Mouse (Mus musculus): Measurements from ENCODE around the gene Nfkbib.

Nfkbib gene

DNA sequence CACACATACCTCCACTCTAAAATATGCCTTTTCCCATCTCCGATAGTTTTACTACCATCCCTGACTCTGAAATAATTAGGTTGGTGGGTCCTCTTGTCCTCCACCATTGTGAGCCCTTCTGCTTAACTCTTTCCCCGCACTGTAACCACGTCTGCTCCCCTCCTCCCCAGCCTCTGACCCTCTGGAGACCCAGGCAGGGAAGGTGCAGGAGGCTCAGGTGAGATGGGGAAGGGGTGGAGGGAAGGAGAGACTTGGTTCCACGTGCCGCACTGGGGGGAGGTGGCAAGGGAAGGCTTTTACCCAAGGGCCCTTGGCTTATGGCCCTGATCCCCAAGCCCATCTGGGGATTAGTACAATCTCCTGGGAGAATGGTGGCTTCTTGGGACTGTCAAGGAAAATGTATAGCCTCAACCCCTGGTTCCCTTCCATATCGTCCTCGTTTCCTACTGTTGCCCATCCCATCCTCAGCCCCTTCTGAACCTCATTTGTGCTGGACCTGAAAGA lies at the start of gene Nfkbib:
Gene Nfkbib, minus strand, starts transcription at position 51 of the 504 bp plus-strand sequence.
- DNase-seq (ENCODE audit: low spot score): no peak

- no peak for DNase-seq (ENCODE audit: low spot score)
These were observed 49.6 kb upstream of the Nfkbib start for GRCm38 (mm10) chr7:28816920-28817319.

DNA sequence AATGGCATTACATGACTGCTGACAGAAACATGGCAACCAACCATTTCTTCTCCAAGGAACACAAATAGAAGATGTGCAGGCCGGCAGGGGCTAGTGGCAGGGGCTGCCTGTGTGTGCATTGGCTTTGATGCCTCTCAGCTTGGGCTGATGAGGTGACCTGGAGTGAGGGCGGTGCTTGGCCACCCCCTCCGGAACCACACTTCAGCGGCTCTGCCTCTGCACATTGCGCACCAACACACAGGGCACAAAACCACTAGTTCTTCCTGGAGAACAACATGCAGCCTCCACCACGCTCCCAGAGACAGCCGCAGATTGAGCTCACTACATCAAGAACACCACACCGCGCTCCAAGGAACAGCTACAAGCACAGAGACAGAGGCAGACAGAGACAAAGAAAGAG lies 48.9 kb upstream of the Nfkbib start:
- no peak for DNase-seq (ENCODE audit: low spot score)

- no peak for DNase-seq (ENCODE audit: low spot score)
These were observed 47.9 kb upstream of the Nfkbib start for GRCm38 (mm10) chr7:28815230-28815629.

DNA sequence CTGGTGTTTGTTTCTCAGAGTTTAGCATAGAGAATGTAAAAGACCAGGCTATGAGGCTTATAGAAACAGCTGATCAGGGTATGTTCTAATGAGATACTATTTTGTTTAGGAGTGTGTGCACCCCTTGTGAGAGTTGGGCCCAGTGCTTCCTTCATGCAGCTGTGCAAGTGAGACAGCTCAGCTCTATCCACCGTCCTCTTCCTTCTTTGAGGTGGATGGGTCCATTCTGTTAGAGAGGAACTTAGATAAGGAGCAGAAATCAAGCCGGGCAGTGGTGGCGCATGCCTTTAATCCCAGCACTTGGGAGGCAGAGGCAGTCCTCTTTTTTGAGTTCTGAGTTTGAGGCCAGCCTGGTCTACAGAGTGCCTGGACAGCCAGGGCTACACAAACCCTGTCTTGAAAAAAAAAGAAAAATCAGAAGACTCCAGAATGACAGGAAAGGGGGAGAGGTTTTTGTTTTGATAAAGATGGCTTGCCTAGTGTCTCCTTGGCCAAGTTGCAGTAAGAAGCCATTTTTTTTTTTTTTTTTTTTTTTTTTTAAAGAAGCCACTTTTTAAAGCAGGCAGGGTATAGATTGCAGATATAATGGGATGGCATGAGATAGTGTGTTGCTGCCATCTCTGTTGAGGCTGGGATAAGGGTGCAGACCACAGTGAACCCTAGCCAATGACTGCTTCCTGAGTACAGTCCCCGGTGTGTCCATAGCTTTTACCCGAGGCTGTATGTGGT lies 47.2 kb upstream of the Nfkbib start:
- DNase-seq (ENCODE audit: low spot score): no peak

DNA sequence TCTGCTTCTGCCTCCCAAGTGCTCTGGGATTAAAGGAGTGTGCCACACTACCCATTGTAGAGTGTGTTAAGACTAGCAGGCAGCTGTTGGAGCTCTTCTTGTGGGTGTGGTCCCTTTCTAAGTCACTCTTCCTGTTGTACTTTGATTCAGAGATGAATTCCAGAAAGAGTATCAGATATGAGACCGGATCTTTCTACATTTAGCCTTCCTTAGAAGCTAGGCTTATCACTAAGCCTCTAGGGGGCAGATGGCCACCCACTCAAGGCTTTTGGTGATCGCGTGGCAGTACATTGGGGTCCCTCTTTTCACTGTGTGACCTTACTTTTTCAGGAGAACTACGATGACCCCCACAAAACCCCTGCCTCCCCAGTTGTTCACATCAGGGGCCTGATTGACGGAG lies 45.6 kb upstream of the Nfkbib start:
- no peak for DNase-seq (ENCODE audit: low spot score)

GRCm38 (mm10) chr7:28812436-28812835 lies 45.1 kb upstream of the Nfkbib start:
- no peak for DNase-seq (ENCODE audit: low spot score)

- DNase-seq (ENCODE audit: low spot score): no peak
These were observed 44.4 kb upstream of the Nfkbib start for GRCm38 (mm10) chr7:28811640-28812275.

GRCm38 (mm10) chr7:28811228-28811627 lies 43.9 kb upstream of the Nfkbib start:
- DNase-seq (ENCODE audit: low spot score): peak; percentile 95

DNA sequence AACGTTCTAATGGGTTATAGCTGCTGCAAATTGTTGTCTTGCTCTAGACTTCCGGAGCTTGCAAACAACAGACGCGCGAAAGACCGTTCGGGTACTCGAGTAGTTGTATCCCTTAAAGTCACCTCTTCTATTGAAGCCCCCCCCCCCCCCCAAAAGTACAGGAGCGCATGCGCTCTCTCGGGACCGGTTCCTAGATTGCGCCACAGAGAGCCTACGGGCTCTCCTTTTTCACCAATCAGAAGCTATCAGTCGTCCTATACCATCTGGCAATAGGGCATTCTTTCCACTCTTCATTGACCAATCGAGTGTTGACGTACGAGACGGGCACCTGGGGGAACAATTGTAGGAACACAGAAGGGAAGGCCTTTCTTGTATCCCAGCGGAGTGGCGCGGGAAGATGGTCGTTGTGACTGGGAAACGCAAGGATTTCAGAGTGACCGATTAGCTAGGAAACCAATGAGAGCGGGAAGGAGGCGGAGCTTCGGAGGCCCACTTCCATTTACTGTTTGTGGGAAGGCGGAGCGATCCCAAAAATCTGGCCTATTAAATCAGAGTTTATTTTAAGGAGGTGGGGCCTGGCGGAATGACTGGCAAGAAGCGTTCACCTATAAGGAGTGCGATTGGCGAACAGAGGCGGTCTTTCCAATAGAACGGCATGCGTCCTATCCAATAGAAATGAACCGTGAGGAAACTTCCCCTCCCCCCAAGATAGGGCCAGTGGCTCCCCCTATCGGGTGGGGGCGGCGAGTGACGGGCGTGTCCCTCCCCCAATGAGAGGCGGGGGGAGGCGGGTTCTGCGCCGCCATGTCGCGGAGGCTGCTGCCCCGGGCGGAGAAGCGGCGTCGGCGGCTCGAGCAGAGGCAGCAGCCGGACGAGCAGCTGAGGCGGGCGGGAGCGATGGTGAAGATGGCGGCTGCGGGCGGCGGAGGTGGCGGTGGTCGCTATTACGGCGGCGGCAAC lies 43.1 kb upstream of the Nfkbib start:
- peak; percentile 100 for DNase-seq (ENCODE audit: low spot score)

DNA sequence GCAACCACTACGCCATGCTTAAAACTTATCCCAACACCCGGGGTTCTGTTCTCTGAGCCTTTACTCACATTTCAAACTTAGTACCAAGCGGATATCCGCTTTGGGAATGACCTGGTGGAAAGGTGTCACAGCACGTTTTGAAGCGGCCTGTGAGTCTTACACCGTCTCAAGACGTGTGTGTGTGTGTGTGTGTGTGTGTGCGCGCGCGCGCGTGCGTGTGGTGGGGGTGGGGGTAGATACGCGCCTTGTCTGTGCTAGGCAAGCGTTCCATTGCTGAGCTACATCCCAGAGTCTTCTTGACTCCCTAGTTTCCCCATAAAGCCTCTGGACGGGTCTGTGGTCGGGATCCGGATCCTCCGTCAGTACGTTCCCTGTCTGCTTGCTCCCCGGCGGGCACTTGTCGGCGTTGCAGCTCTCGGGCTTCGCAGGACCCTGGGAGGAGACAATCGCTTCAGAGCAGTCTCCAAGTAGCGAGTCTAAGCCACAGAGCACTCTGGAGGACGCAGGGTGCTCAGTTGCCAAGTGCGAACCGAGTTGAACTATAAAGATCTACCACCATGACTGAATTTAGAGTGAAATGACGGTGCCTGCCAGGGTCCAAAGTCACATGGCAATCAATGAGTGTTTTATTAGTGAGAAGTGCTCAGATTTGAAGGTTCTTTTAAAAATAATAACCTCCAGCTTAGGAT lies 42.2 kb upstream of the Nfkbib start:
- DNase-seq (ENCODE audit: low spot score): peak; percentile 63

DNA sequence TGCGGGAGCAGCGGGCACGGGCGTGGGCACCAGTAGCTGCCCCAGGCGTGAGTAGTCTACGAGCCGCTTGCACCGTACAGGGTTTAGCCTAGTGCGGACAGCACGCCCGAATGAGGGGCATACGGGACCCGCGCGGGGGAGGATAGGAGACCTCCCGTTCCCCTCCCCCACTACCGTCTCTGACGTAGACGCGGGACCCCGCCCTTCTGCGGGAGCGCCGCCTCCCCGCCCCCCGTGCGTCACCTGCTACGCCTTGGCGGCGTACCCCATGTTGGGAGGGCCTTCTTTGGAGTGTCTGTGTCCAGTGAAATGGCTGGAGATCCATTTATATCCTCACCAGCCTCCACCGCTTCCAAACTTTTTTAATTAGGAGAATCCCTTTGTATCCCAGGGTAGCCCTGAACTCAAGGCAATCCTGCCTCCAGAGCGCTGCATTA lies 41.7 kb upstream of the Nfkbib start:
- DNase-seq (ENCODE audit: low spot score): peak; percentile 93

- peak; percentile 70 for DNase-seq (ENCODE audit: low spot score)
These were observed 41.1 kb upstream of the Nfkbib start, which contains the start of gene Hnrnpl for GRCm38 (mm10) chr7:28808221-28808941. Gene Hnrnpl, plus strand, starts transcription at chr7:28808541.

- DNase-seq (ENCODE audit: low spot score): peak; percentile 44
These were observed 40.4 kb upstream of the Nfkbib start for GRCm38 (mm10) chr7:28807641-28808220.

- DNase-seq (ENCODE audit: low spot score): peak; percentile 43
These were observed 39.6 kb upstream of the Nfkbib start for GRCm38 (mm10) chr7:28806869-28807268.

DNA sequence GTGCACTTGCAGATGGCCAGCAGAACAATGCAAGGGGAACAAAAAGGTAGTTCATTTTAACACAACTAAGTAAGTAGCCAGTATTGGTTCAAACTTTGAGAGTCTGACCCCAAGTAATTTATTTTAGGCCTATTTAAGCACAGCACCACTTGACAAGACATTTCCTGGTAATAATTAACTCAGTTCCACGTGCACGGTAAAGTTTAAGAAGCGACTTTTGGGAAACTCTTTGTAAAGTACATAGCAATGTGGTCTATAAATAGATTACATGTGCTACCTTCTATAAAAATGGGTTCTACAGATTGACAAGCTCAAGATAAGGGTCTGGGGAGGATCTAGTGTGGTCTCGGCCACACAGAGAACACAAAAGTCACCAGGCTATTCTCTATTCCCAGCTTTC lies 36.4 kb upstream of the Nfkbib start:
- DNase-seq (ENCODE audit: low spot score): no peak

GRCm38 (mm10) chr7:28802846-28803588 lies 35.7 kb upstream of the Nfkbib start:
- peak; percentile 79 for DNase-seq (ENCODE audit: low spot score)

- peak; percentile 47 for DNase-seq (ENCODE audit: low spot score)
These were observed 34.8 kb upstream of the Nfkbib start for GRCm38 (mm10) chr7:28801901-28802670.

GRCm38 (mm10) chr7:28801451-28801850 lies 34.1 kb upstream of the Nfkbib start:
- peak; percentile 50 for DNase-seq (ENCODE audit: low spot score)
